Mouse (Mus musculus): ENCODE results near the gene Map3k10.
"Not testable (repeated sequence)": the region's sequence is repeated elsewhere in the genome, so short reads cannot be mapped to it uniquely, and the experiment has no call there.

Gene Map3k10

GRCm38 (mm10) chr7:27654607-27655276, 19.7 kb downstream of the Map3k10 start:
- DNase-seq (ENCODE audit: low read depth): peak; percentile 70

GRCm38 (mm10) chr7:27653681-27654437, 20.5 kb downstream of the Map3k10 start, which contains the start of gene Ttc9b:
Gene Ttc9b (plus strand): TSS chr7:27653915.
- peak; percentile 65 for DNase-seq (ENCODE audit: low read depth)

GRCm38 (mm10) chr7:27650949-27651348, 23.4 kb downstream of the Map3k10 start:
- peak; percentile 90 for DNase-seq (ENCODE audit: low read depth)

GRCm38 (mm10) chr7:27649723-27650122, 24.7 kb downstream of the Map3k10 start:
- no peak for DNase-seq (ENCODE audit: low read depth)

GRCm38 (mm10) chr7:27647281-27648002, 27.0 kb downstream of the Map3k10 start:
- DNase-seq (ENCODE audit: low read depth): no peak

- DNase-seq (ENCODE audit: low read depth): no peak
Observed at GRCm38 (mm10) chr7:27646516-27646915, 27.9 kb downstream of the Map3k10 start.

GRCm38 (mm10) chr7:27644471-27644870, 29.9 kb downstream of the Map3k10 start:
- DNase-seq (ENCODE audit: low read depth): peak; percentile 43

GRCm38 (mm10) chr7:27635094-27635493, 39.3 kb downstream of the Map3k10 start:
- DNase-seq (ENCODE audit: low read depth): not testable (repeated sequence)

GRCm38 (mm10) chr7:27634691-27635090, 39.7 kb downstream of the Map3k10 start:
- DNase-seq (ENCODE audit: low read depth): no peak

GRCm38 (mm10) chr7:27633166-27633565, 41.2 kb downstream of the Map3k10 start:
- no peak for DNase-seq (ENCODE audit: low read depth)

- no peak for DNase-seq (ENCODE audit: low read depth)
Observed at GRCm38 (mm10) chr7:27631439-27631838, 43.0 kb downstream of the Map3k10 start.

GRCm38 (mm10) chr7:27628816-27629215, 45.6 kb downstream of the Map3k10 start:
- DNase-seq (ENCODE audit: low read depth): not testable (repeated sequence)

- no peak for DNase-seq (ENCODE audit: low read depth)
Observed at GRCm38 (mm10) chr7:27628190-27628589, 46.2 kb downstream of the Map3k10 start.

GRCm38 (mm10) chr7:27627707-27628106, 46.7 kb downstream of the Map3k10 start:
- no peak for DNase-seq (ENCODE audit: low read depth)

- DNase-seq (ENCODE audit: low read depth): no peak
Observed at GRCm38 (mm10) chr7:27624967-27625366, 49.4 kb downstream of the Map3k10 start.

- DNase-seq (ENCODE audit: low read depth): no peak
Observed at GRCm38 (mm10) chr7:27622234-27622633, 52.2 kb downstream of the Map3k10 start.

- DNase-seq (ENCODE audit: low read depth): no peak
Observed at GRCm38 (mm10) chr7:27621028-27621427, 53.4 kb downstream of the Map3k10 start.

- no peak for DNase-seq (ENCODE audit: low read depth)
Observed at GRCm38 (mm10) chr7:27613751-27614499, 60.5 kb downstream of the Map3k10 start.

GRCm38 (mm10) chr7:27612940-27613339, 61.5 kb downstream of the Map3k10 start:
- no peak for DNase-seq (ENCODE audit: low read depth)

GRCm38 (mm10) chr7:27610871-27611270, 63.5 kb downstream of the Map3k10 start:
- no peak for DNase-seq (ENCODE audit: low read depth)

GRCm38 (mm10) chr7:27610370-27610769, 64.0 kb downstream of the Map3k10 start:
- DNase-seq (ENCODE audit: low read depth): no peak

GRCm38 (mm10) chr7:27609688-27610087, 64.7 kb downstream of the Map3k10 start:
- DNase-seq (ENCODE audit: low read depth): peak; percentile 15
